ENCODE assay signal across 8 mouse cellular contexts in the genomic region with DNA sequence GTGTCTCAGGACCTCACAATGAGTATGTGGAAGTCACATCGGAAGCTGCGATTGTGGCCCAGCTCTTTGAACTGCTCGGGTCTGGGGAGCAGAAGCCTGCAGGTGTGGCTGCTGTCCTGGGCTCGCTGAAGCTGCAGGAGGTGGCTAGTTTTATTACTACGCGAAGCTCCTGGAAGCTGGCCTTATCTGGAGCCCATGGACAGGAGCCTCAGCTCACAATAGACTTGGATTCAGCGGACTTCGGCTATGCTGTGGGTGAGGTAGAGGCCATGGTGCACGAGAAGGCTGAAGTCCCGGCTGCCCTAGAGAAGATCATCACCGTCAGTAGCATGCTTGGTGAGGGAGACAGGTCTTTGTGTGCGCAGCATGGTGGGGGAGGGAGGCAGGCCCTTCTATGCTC. TPM values are rescaled to one million over a fixed set of nuclear protein-coding genes. Genes with fewer than 3 reads are reported as not detected.
DNase-seq lines count a peak whose midpoint lies in the region; ATAC-seq and TF ChIP-seq lines count a peak whose summit lies in the region.

No protein-coding gene starts in this region.

- no peak for ATAC-seq in heart, embryonic 15.5 days (replicated peaks; ENCODE audit: insufficient number of reproducible peaks, insufficient read depth, low FRiP score, low read depth)
- no peak for ATAC-seq in hindbrain, embryonic 12.5 days (ENCODE audit: low FRiP score)
- ATAC-seq in midbrain, embryonic 12.5 days (ENCODE audit: low FRiP score, low read depth) = no peak

- H3K9me3 ChIP-seq in heart, embryonic 15.5 days (replicated peaks) = no peaks in the 10 kb centered on the region
- no peaks in the 10 kb centered on the region for H3K9me3 ChIP-seq in MEL (replicated peaks; ENCODE audit: insufficient read depth, low read length)
- no peaks in the 10 kb centered on the region for H3K9me3 ChIP-seq in hindbrain, embryonic 12.5 days (replicated peaks)
- H3K9me3 ChIP-seq in midbrain, embryonic 12.5 days = no peaks in the 10 kb centered on the region

- no peak overlapping the region for H3K27ac ChIP-seq in heart, embryonic 15.5 days
- no peak overlapping the region for H3K27ac ChIP-seq in MEL (ENCODE audit: control insufficient read depth, low read depth, low read length)
- 0 out of 2 replicates have a peak overlapping the region, but pooled peaks have one; percentile 17 for H3K27ac ChIP-seq in hindbrain, embryonic 12.5 days
- no peak overlapping the region for H3K27ac ChIP-seq in midbrain, embryonic 12.5 days (replicated peaks)

- H3K9ac ChIP-seq in heart, embryonic 15.5 days = no peak overlapping the region
- H3K9ac ChIP-seq in MEL (ENCODE audit: control insufficient read depth, low read depth, low read length, poor library complexity, severe bottlenecking) = peak overlapping the region; percentile 87
- H3K9ac ChIP-seq in hindbrain, embryonic 12.5 days = peak overlapping the region; percentile 55; the same call in 1 of the 2 replicates
- peak overlapping the region; percentile 73 for H3K9ac ChIP-seq in midbrain, embryonic 12.5 days (replicated peaks)

- peak overlapping the region; percentile 74 for H3K4me2 ChIP-seq in heart, embryonic 15.5 days
- peak overlapping the region; percentile 72 for H3K4me2 ChIP-seq in hindbrain, embryonic 12.5 days (replicated peaks)
- H3K4me2 ChIP-seq in midbrain, embryonic 12.5 days (replicated peaks) = peak overlapping the region; percentile 69

- TF ChIP-seq EP300 in MEL (IDR thresholded peaks at IDR 0.05; ENCODE audit: low read depth in 1 of 2, low read length in 2 of 2) = no peak

- H3K36me3 ChIP-seq in heart, embryonic 15.5 days = no peaks in the 10 kb centered on the region
- H3K36me3 ChIP-seq in MEL (ENCODE audit: control insufficient read depth in 1 of 2, insufficient read depth in 2 of 2, low read length in 2 of 2) = peaks cover 0 to 4% of the 10 kb centered on the region in 2 experiments; a peak in 1 of 4 replicates
- no peaks in the 10 kb centered on the region for H3K36me3 ChIP-seq in hindbrain, embryonic 12.5 days
- H3K36me3 ChIP-seq in midbrain, embryonic 12.5 days = peaks cover 8% of the 10 kb centered on the region; the same call in 1 of the 2 replicates

- peaks cover 30% of the 10 kb centered on the region for H3K4me1 ChIP-seq in heart, embryonic 15.5 days (replicated peaks)
- H3K4me1 ChIP-seq in MEL (ENCODE audit: control insufficient read depth in 1 of 2, insufficient read depth in 2 of 2, low read length in 2 of 2) = peaks cover 0 to 12% of the 10 kb centered on the region in 2 experiments; a peak in 3 of 4 replicates
- peaks cover 35% of the 10 kb centered on the region for H3K4me1 ChIP-seq in hindbrain, embryonic 12.5 days
- peaks cover 38% of the 10 kb centered on the region for H3K4me1 ChIP-seq in midbrain, embryonic 12.5 days

- WGBS in heart, embryonic 15.5 days = 61% methylated on average over 12 of the region's 12 CpGs
- 67% methylated on average over 12 of the region's 12 CpGs for WGBS in hindbrain, embryonic 12.5 days
- WGBS in midbrain, embryonic 12.5 days = 73% methylated on average over 12 of the region's 12 CpGs

- peaks cover 7% of the 10 kb centered on the region for H3K79me2 ChIP-seq in MEL (ENCODE audit: control insufficient read depth, insufficient read depth, low read length, poor library complexity)

- TF ChIP-seq CTCF in MEL (IDR thresholded peaks at IDR 0.05 in 2 of 3, conservative IDR thresholded peaks at IDR 0.05 in 1 of 3; ENCODE audit: control insufficient read depth in 1 of 3, insufficient read depth in 1 of 3, low read depth in 2 of 3, low read length in 3 of 3, poor library complexity in 1 of 3, severe bottlenecking in 1 of 3) = no peak

- TF ChIP-seq POLR2A in MEL (IDR thresholded peaks at IDR 0.05; ENCODE audit: control insufficient read depth in 1 of 2, insufficient read depth in 1 of 2, low read depth in 1 of 2, low read length in 2 of 2, poor library complexity in 1 of 2) = no peak

- no peaks in the 10 kb centered on the region for H3K27me3 ChIP-seq in heart, embryonic 15.5 days
- H3K27me3 ChIP-seq in MEL (ENCODE audit: control insufficient read depth in 1 of 2, insufficient read depth in 2 of 2, low read length in 2 of 2) = no peaks in the 10 kb centered on the region
- no peaks in the 10 kb centered on the region for H3K27me3 ChIP-seq in hindbrain, embryonic 12.5 days
- H3K27me3 ChIP-seq in midbrain, embryonic 12.5 days = peaks cover 4% of the 10 kb centered on the region

- DNase-seq in heart, adult 18-20 months = no peak
- DNase-seq in MEL (ENCODE audit: low read depth, low spot score) = peak; percentile 17
- no peak for DNase-seq in cerebellum, postnatal 36 days
- DNase-seq in urinary bladder, postnatal 4 days (ENCODE audit: low spot score in 2 of 2) = no peak
- DNase-seq in urinary bladder, adult 2 months (ENCODE audit: low spot score) = no peak

- no peak for TF ChIP-seq RAD21 in MEL (IDR thresholded peaks at IDR 0.05; ENCODE audit: low read depth, low read length)

- H3K4me3 ChIP-seq in heart, embryonic 15.5 days = peak overlapping the region; percentile 67
- peak overlapping the region in 1 of 2 experiments; percentile 93; a peak in 3 of 4 replicates for H3K4me3 ChIP-seq in MEL (ENCODE audit: control insufficient read depth in 1 of 2, insufficient read depth in 1 of 2, low read depth in 2 of 2, low read length in 2 of 2)
- H3K4me3 ChIP-seq in hindbrain, embryonic 12.5 days = peak overlapping the region; percentile 59
- peak overlapping the region; percentile 62 for H3K4me3 ChIP-seq in midbrain, embryonic 12.5 days

TF ChIP-seq in MEL, 35 proteins besides CTCF, POLR2A, EP300 and RAD21 (continues in another document):
- TF ChIP-seq ZC3H11A (IDR thresholded peaks at IDR 0.05; ENCODE audit: low read depth, low read length) = no peak
- TF ChIP-seq ZNF384 (IDR thresholded peaks at IDR 0.05; ENCODE audit: low read depth, low read length) = no peak
- TF ChIP-seq JUND (IDR thresholded peaks at IDR 0.05; ENCODE audit: low read depth, low read length) = no peak
- TF ChIP-seq GABPA (IDR thresholded peaks at IDR 0.05; ENCODE audit: low read depth, low read length) = no peak
- TF ChIP-seq USF2 (IDR thresholded peaks at IDR 0.05; ENCODE audit: borderline replicate concordance in 1 of 2, insufficient read depth in 1 of 2, low read depth in 1 of 2, low read length in 2 of 2) = no peak
- TF ChIP-seq ETS1 (IDR thresholded peaks at IDR 0.05; ENCODE audit: low read depth, low read length) = no peak
- no peak for TF ChIP-seq CHD1 (IDR thresholded peaks at IDR 0.05; ENCODE audit: low read depth, low read length)
- no peak for TF ChIP-seq KAT2A (conservative IDR thresholded peaks at IDR 0.05; ENCODE audit: low read depth, low read length)
- TF ChIP-seq UBTF (IDR thresholded peaks at IDR 0.05; ENCODE audit: borderline replicate concordance, insufficient read depth, low read depth, low read length) = no peak
- TF ChIP-seq CHD2 (IDR thresholded peaks at IDR 0.05; ENCODE audit: low read length) = no peak
- TF ChIP-seq NRF1 (IDR thresholded peaks at IDR 0.05; ENCODE audit: insufficient read depth, low read depth, low read length, poor library complexity, severe bottlenecking) = no peak
- no peak for TF ChIP-seq HCFC1 (IDR thresholded peaks at IDR 0.05; ENCODE audit: low read depth, low read length)
- TF ChIP-seq MYC (IDR thresholded peaks at IDR 0.05; ENCODE audit: low read depth, low read length) = no peak

RNA-seq across cellular contexts. Expression of gene Thtpa, which starts 1.1 kb away (rescaled TPM):
- 13.2 and 15.6 TPM in 2 replicates for polyA plus RNA-seq in heart, embryonic 15.5 days (2015; fragmentation: Nextera tagmentation; extraction: Ambion mirVana)
- 10 to 100 TPM; 11.3 to 12.9 TPM for total RNA-seq in heart, adult 18-20 months (2021)
- total RNA-seq in MEL (2012; rRNA removed) = 8.7 and 9.0 TPM in 2 replicates
- polyA plus RNA-seq in MEL (2012; ENCODE audit: insufficient read depth in 1 of 2, insufficient read length in 2 of 2, low read depth in 1 of 2, low replicate concordance in 2 of 2, missing spikeins in 1 of 2) = 10 to 100 TPM in 1 of 2 experiments, not detected in 1; 13.2 TPM
- polyA plus RNA-seq in hindbrain, embryonic 12.5 days (2016; fragmentation: Nextera tagmentation; extraction: Ambion mirVana) = 27.3 and 27.7 TPM in 2 replicates
- polyA plus RNA-seq in midbrain, embryonic 12.5 days (2016; fragmentation: Nextera tagmentation; extraction: Ambion mirVana) = 26.6 and 27.3 TPM in 2 replicates
- 6.6 and 11.6 TPM in 2 replicates for polyA plus RNA-seq in urinary bladder, adult 2 months (2012; rRNA removed)

RNA-seq across cellular contexts. Expression of gene Zfhx2, which starts 3.5 kb away (rescaled TPM):
- polyA plus RNA-seq in heart, embryonic 15.5 days (2015; fragmentation: Nextera tagmentation; extraction: Ambion mirVana) = 2.6 and 3.6 TPM in 2 replicates
- total RNA-seq in heart, adult 18-20 months (2021) = 1 to 10 TPM; 4.5 to 5.0 TPM
- 0.42 TPM in 2 replicates for total RNA-seq in MEL (2012; rRNA removed)
- 1 to 10 TPM in 1 of 2 experiments, not detected in 1; 3.2 TPM for polyA plus RNA-seq in MEL (2012; ENCODE audit: insufficient read depth in 1 of 2, insufficient read length in 2 of 2, low read depth in 1 of 2, low replicate concordance in 2 of 2, missing spikeins in 1 of 2)
- 30.9 and 33.1 TPM in 2 replicates for polyA plus RNA-seq in hindbrain, embryonic 12.5 days (2016; fragmentation: Nextera tagmentation; extraction: Ambion mirVana)
- 26.2 and 30.2 TPM in 2 replicates for polyA plus RNA-seq in midbrain, embryonic 12.5 days (2016; fragmentation: Nextera tagmentation; extraction: Ambion mirVana)
- 0.66 and 2.0 TPM in 2 replicates for polyA plus RNA-seq in urinary bladder, adult 2 months (2012; rRNA removed)

RNA-seq across cellular contexts. Expression of gene Ap1g2, which starts 10.7 kb away (rescaled TPM):
- polyA plus RNA-seq in heart, embryonic 15.5 days (2015; fragmentation: Nextera tagmentation; extraction: Ambion mirVana) = 8.5 and 12.6 TPM in 2 replicates
- 1 to 10 TPM; 3.3 to 8.3 TPM for total RNA-seq in heart, adult 18-20 months (2021)
- 12.5 and 12.6 TPM in 2 replicates for total RNA-seq in MEL (2012; rRNA removed)
- 10 to 100 TPM in 1 of 2 experiments, not detected in 1; 47.9 TPM for polyA plus RNA-seq in MEL (2012; ENCODE audit: insufficient read depth in 1 of 2, insufficient read length in 2 of 2, low read depth in 1 of 2, low replicate concordance in 2 of 2, missing spikeins in 1 of 2)
- polyA plus RNA-seq in hindbrain, embryonic 12.5 days (2016; fragmentation: Nextera tagmentation; extraction: Ambion mirVana) = 9.4 and 10.1 TPM in 2 replicates
- polyA plus RNA-seq in midbrain, embryonic 12.5 days (2016; fragmentation: Nextera tagmentation; extraction: Ambion mirVana) = 8.2 and 10.9 TPM in 2 replicates
- 22.5 and 26.6 TPM in 2 replicates for polyA plus RNA-seq in urinary bladder, adult 2 months (2012; rRNA removed)

RNA-seq across cellular contexts. Expression of gene Jph4, which starts 21.1 kb away (rescaled TPM):
- polyA plus RNA-seq in heart, embryonic 15.5 days (2015; fragmentation: Nextera tagmentation; extraction: Ambion mirVana) = 0.24 and 0.55 TPM in 2 replicates
- under 1 TPM in 1 of 2 experiments, not detected in 1; 0.08 TPM for total RNA-seq in heart, adult 18-20 months (2021)
- total RNA-seq in MEL (2012; rRNA removed) = not detected in 2 replicates
- not detected for polyA plus RNA-seq in MEL (2012; ENCODE audit: insufficient read depth in 1 of 2, insufficient read length in 2 of 2, low read depth in 1 of 2, low replicate concordance in 2 of 2, missing spikeins in 1 of 2)
- polyA plus RNA-seq in hindbrain, embryonic 12.5 days (2016; fragmentation: Nextera tagmentation; extraction: Ambion mirVana) = 10.5 and 11.5 TPM in 2 replicates
- polyA plus RNA-seq in midbrain, embryonic 12.5 days (2016; fragmentation: Nextera tagmentation; extraction: Ambion mirVana) = 7.2 and 9.9 TPM in 2 replicates
- 2.4 and 2.8 TPM in 2 replicates for polyA plus RNA-seq in urinary bladder, adult 2 months (2012; rRNA removed)
